13 mouse cellular contexts compared by ENCODE assay signal in genomic region chr15:62492350-62492749, GRCm38 (mm10).
"Had no signal": no experiment of that assay in that cellular context is flagged by ENCODE, and none has a peak within 500 bp of the region (broad histone marks: within the 10 kb centered on the region; RNA-seq: fewer than 3 reads in every experiment).

No protein-coding gene starts in this region.

- H3K9ac ChIP-seq: liver, embryonic 15.5 days; midbrain, embryonic 12.5 days; stomach, embryonic 15.5 days had no signal

- H3K4me1 ChIP-seq: liver, embryonic 15.5 days; stomach, embryonic 15.5 days had no signal

- DNase-seq: lung, adult 2 months; lung, postnatal 4 days; right cerebral cortex, postnatal 14 days; thymus, postnatal 36 days had no signal

- H3K9me3 ChIP-seq: limb, embryonic 10.5 days; liver, embryonic 15.5 days; midbrain, embryonic 12.5 days; stomach, embryonic 15.5 days had no signal

- H3K4me3 ChIP-seq: left cerebral cortex, adult 2 months; limb, embryonic 10.5 days; liver, embryonic 15.5 days; midbrain, embryonic 12.5 days; stomach, embryonic 15.5 days had no signal

- ATAC-seq: inflammation-experienced regulatory T-cells, adult 6 months; intestine, postnatal 0 days; lung, postnatal 0 days had no signal

- H3K4me2 ChIP-seq: liver, embryonic 11.5 days; liver, embryonic 15.5 days; midbrain, embryonic 12.5 days; stomach, embryonic 15.5 days had no signal

- H3K27me3 ChIP-seq: liver, embryonic 15.5 days; midbrain, embryonic 12.5 days; stomach, embryonic 15.5 days had no signal

- H3K36me3 ChIP-seq: limb, embryonic 10.5 days; liver, embryonic 15.5 days; midbrain, embryonic 12.5 days; stomach, embryonic 15.5 days had no signal

- H3K27ac ChIP-seq: left cerebral cortex, adult 2 months; limb, embryonic 10.5 days; liver, embryonic 15.5 days; midbrain, embryonic 12.5 days; stomach, embryonic 15.5 days had no signal
